Mouse (Mus musculus) embryo, embryonic 10 days (tissue): Measurements from ENCODE around the gene Mgat4e.
A peak's percentile ranks its signal among the peaks of the same experiment; 100 is the strongest.

ENCODE experiments used
- DNase-seq: peaks from one replicate; pipeline ENCODE4 v3.0.0-alpha.2; 2015; ENCODE audit warnings: low spot score

The Mgat4e gene

DNA sequence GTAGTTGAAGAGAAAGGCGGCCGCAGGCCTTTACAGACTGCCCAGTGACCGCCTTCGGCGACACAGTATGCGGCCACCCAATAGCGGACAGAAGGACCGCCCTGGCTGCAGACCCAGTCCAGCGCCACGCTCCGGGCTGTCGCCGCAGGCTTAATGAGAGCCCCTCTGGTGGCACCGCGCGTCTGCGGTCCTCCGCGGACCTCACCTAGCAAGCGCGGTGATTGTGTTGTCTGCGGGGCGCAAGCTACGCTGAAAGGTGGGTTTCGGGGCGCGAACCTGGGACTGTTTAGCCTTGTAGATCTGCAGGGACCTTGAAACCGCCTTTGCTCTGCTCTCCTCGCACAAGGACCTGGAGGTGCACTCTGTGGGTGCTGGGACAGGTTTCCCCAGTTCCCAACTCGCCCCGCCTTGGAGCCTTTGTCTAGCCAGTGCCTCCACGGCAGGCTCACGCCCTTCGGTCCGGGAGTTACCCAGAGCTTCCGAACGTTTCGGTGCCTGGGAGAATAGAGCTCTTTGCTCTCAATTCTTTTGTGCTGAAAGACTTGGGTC lies 36.1 kb downstream of the Mgat4e start:
- DNase-seq = peak; percentile 63

DNA sequence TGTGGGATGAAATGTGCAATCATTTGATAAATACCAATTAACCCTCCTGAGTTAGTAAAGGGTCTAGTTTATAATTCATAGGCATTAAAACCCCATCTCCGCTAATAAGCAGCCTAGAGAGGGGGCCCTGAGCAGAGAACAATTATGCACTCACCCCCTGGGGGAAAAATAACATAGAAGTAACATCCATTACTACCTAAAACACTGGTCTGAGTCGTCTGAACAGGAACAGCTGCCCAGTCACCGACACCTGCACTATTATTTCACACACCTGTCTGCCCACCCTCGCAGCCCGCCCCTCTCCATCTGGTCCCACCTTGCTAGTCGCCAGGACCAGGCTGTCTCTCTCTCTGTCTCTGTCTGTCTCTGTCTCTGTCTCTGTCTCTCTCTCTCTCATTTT lies 36.9 kb downstream of the Mgat4e start:
- DNase-seq = no peak

DNA sequence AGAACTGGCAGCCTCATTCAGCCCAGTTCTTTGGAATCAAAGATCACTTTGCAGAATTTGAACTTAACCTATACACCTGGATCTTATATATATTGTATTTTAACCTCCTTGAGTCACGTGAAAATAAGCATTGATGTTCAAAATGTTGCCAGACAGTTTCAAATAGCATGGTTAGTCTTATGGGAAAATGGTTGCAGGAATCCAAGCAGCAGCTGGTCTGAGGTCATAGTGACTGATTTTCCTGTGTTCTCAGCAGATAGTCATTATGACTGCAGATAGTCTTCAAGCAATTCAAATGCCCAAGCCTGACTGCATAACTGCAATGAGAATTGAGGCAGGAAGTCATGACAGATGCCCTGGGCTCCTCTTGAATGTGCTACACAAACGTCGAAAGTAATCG lies 37.3 kb downstream of the Mgat4e start:
- no peak for DNase-seq

DNA sequence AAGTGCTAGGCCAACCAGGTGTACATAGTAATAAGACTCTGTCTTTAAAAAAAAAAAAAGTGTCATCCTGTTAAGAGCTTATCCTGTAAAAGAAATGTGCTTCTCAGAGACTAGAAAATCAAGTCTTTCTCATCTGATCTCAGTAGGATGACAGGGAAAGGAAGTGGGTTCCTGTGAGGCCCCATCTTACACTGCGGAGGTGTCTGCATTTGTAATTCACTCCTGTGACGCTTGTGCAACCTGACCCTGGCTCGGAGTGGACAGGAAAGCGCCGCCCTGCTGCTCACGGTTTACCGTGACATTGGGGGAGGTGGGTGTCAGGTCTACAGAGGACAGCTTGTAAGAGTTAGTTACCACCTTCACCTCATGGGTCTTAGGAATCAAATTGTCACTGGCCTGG lies 39.5 kb downstream of the Mgat4e start:
- DNase-seq = no peak

DNA sequence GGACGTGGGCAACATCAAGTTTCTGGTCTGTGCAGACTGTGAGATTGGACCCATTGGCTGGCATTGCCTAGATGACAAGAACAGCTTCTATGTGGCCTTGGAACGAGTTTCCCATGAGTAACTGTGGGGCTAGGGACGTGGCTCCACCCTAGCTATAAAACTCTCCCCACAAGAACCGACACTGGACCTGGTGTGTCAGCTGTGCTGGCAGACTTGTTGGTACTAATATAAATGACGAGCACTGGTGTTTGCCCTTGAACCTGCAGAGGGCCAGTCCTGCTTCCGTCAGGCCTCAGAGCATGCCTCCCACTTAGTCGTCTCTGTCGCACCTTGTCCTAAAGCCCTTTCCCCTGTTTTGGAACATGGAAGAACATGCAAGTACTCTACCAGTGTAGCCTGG lies 43.3 kb downstream of the Mgat4e start:
- no peak for DNase-seq

DNA sequence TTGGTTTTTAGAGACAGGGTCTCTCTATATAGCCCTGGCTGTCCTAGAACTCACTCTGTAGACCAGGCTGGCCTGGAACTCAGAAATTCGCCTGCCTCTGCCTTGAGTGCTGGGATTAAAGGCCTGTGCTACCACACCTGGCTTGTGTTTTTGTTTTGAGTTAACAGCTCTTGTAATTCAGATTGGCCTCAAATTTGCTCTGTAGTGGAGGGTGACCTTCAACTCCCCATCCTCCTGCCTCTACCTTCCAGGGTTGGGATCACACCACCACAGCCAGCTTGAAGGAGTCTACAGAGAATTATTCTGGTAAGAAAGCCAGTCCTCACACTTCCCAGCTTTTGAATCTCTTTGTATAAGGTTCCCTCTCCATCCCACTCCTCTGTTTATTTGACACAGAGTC lies 48.6 kb downstream of the Mgat4e start:
- DNase-seq = no peak

DNA sequence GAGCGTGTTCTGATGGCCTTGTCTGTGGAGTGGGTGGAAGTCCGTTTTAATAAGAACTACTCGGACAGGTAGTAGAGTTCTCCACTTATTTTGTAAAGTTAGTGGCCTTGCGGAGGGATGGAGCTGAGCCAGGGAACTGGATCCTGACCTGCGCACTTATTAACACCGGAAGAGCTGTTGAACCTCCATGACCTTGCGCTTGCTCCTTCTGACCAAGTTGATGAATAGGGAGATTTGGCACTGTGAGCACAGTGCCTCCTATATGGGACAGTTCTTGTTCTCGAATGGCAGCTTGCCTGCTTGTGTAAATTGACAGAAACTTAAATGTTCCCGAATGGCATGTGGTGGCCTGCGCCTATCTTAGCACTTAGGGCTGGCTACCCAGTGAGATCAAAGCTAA lies 53.5 kb downstream of the Mgat4e start:
- DNase-seq = no peak

DNA sequence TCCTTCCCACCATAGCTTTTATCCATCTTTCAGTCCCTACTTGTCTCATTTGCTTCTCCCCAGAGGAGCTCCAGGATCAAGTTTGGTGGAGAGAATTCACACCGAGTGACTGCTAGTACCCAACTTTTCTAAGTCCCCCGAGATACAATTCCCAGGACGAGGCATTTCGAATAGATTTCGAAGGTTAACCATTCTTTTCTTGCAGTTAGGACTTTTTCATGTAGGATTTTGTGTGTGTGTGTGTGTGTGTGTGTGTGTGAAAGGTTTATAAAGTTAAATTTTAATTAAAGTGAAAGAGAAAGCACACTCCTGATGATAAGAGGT lies 54.3 kb downstream of the Mgat4e start:
- no peak for DNase-seq

DNA sequence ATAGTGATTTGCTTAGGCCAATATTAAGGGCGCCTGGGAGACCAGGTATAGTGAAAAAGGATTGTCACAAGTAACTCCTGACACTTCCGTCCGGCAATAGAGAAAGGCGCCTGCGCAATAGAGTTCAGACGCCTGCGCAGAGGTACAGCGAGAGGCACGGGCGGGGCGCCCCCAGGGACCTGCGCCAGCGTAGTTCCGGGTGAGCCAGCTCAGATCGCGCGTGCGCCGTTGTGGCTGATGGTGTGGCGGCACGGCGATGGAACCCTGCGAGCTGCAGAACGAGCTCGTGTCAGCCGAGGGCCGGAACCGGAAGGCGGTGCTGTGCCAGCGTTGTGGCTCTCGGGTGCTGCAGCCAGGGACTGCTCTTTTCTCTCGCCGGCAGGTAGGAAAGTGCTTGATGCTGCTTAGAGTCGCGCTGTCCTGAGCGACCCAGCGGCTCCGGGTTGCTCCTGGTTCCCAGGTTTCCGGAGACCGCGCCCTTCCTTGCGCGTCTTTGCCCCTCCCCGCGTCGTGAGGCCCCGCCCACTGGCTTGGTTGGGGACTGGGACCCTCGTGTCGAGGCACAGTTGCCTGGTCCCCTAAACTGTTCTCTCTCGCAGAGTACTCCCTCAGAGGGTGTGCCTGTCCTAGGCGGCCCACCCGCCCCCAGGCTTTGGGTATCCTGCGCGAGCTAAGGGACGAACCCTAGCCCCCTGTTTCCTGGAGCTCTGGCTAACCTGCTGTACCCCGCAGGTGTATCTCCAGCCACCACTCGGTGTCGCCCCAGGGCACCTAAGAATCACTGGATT lies 54.9 kb downstream of the Mgat4e start, which contains the start of gene Rabif:
Rabif (plus strand) TSS at position 221 of the 788 bp plus-strand sequence.
- peak; percentile 99 for DNase-seq

DNA sequence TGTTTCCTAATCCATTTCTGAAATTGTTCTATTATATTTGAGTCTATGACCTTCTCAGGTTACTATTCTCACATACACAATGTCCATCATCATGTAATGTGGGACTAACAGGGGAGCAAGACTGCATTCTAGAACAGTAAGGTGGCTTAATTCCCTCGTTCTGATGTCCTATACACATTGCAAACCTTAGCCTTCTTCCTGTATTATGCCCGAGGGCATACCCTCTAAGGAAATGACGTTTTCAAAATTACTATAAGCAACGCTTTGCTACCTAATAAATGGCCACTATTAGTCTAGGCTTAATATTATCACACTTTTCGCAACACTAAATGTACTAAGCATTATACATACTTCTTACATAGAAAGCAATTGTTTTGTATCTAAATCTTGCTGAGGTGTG lies 55.5 kb downstream of the Mgat4e start:
- no peak for DNase-seq

DNA sequence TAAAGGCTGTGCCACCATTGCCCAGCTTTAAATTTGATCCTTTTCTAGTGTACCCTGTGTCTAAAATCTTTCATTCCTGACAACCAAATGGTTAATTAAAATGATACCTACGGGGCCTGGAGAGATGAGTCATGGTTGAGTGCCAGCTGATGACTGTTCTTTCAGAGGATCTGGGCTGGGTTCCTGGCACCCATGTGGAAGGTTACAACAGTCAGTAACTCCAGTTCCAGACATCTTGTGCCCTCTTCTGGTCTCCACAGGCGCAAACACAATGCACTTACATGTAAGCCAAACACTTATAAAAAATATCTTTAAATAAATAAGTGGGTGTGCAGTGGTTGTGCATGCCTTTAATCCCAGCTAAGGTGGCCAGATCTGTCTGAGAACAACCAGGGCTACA lies 56.0 kb downstream of the Mgat4e start:
- DNase-seq = no peak

DNA sequence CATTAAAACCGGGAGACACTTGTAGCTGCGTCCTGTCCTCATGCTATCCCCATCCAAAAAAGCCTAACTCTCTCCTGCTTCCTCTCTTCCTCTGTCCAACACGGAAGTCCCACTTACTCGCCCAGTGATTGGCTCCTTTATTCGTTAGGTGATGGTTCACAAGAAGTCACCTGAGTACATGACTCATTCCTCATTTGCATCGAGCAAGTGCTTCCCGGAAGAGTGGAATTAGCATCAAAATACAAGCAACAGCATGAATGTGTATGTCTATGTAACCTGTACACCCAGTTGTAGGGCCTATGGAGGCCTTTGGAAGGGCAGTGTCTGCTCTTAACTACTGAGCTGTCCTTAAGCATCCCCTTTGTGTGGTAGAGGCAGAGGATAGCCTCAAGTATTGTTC lies 57.2 kb downstream of the Mgat4e start:
- DNase-seq = no peak
